Mouse (Mus musculus): ENCODE data around the gene Gli3.

Gene Gli3

GRCm38 (mm10) chr13:15742308-15742707, 279.3 kb downstream of the Gli3 start:
- no peak for DNase-seq

GRCm38 (mm10) chr13:15742777-15743176, 279.7 kb downstream of the Gli3 start:
- no peak for DNase-seq

DNA sequence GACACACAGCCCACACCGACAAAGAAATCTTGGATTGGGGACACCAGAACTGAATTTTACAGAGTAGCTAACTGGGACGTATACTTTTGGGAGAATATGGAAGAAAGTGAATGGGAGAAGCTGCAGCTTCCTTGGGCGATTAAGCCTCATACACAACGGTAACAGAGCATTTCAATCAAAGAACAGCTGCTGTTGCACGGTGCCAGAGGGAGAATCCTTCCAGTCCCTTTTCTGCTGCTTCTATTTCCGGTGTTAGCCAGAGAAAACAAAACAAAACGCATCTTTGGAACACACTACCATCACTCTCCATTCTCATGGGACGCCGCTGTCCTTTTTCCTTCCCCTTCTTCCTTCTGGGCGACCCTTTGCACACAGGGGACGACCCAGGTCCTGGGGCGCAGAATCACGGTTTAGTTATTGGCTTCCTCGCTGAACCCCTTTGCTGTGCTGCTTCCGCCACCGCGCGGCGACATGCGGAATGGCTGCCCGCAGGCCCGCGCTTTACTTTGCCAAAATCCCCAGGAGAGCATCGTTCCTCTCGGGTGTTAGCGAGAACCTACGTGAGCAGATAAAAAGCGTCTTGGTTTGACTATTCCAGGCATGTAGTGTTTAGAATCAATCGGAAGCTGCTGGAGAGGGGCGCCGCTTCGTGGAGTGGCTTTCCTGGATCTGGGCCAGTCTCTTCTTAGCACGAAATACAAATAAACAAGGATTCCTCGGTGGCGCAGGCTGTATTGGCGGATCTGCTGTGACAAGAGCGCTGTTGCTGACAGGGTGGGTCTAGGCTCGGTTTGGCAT, 296.0 kb downstream of the Gli3 start:
- DNase-seq = no peak

DNA sequence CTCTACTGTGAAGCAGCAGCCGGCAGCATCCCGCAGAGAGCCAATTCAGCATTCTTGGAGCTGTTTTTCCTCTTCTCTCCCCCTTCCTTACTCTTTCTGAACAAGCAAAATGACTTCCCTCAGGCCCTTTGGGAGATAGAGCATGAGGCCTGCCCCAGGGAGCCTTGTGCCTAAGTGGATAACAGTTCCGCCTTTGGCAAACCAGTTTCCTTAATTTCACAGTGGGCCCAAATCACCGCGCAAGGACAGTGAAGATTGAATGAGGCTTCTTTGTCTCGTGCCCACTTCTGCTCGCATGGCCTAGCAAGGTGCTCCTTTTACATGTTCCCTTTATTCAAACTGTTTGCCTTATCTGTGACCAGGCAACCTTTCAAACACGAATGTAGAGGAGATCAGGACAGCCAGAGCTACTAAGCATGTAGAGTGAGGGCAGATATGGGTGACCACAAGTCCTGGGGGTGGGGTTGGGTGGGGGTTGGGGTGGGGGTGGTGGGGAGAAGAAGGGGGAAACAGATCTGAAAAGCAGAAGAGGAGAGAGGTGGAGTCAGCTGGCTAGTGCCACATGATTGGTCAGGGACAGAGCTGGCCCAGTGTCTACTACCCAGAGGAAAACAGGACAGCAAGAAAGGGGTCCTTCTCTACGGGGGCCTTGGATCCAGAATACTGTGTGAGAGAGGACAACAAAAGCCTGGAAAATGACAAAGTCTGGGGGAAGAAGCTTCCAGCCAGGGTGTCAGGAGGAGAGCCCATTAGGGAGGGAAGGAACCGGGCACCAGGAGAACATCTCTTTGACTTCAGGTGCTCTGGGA, 296.8 kb downstream of the Gli3 start:
- DNase-seq = no peak

GRCm38 (mm10) chr13:15762291-15762690, 299.3 kb downstream of the Gli3 start:
- DNase-seq = no peak

DNA sequence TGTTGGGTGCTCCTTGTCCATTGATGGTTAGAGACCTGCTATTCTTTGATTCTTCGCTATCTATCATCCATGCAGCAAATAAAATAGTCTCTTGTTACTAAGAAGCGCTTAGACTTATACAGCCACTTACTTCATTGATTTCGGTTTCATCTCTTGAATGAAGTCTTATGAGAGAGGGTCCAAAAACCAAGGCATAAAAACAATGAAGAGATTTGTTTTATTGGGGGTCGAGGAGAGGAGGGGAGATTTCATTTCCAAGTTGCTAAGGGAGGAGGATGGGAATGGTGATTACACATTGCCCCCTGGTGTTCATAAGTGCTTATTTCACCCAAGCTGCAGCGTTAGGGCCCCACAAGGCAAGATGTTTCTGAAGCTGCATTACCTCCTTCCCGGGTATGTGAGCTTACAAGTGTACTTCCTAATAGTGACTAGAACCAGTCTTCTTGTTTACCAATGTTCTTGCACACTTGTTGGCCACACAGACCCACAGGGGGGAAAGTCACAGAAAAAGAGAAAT, 299.9 kb downstream of the Gli3 start:
- DNase-seq = no peak

GRCm38 (mm10) chr13:15777624-15778023, 314.6 kb downstream of the Gli3 start:
- no peak for DNase-seq

Data from thymus, adult 18-20 months (tissue).